Mouse (Mus musculus) MEL (cell line): Measurements from ENCODE around the gene Olfr95.

Source experiments
- CHD1 ChIP-seq: IDR thresholded peaks from 2 replicates; pipeline ENCODE4 v1.6.1; 2012; ENCODE audit warnings: low read depth, mild to moderate bottlenecking, inconsistent platforms, low read length, improper control_type of control experiment
- CTCF ChIP-seq, 3 experiments: IDR thresholded peaks in 2 of 3; conservative IDR thresholded peaks in 1 of 3; 2 replicates each; pipeline ENCODE4 v1.5.1; 2011 to 2012; ENCODE audit warnings: low read length in 3 of 3, low read depth in 2 of 3, mild to moderate bottlenecking in 2 of 3, improper control_type of control experiment in 1 of 3, inconsistent platforms in 1 of 3, mixed read lengths in 1 of 3, moderate library complexity in 1 of 3; ENCODE audit not compliant: control insufficient read depth in 1 of 3, insufficient read depth in 1 of 3, poor library complexity in 1 of 3, severe bottlenecking in 1 of 3
- EP300 ChIP-seq, 2 experiments: IDR thresholded peaks; 2 replicates each; pipeline ENCODE4 v1.6.1; 2011; ENCODE audit warnings: improper control_type of control experiment in 2 of 2, low read length in 2 of 2, low read depth in 1 of 2, mild to moderate bottlenecking in 1 of 2
- GABPA ChIP-seq: IDR thresholded peaks from 2 replicates; pipeline ENCODE4 v1.6.1; 2012; ENCODE audit warnings: low read depth, mild to moderate bottlenecking, inconsistent platforms, low read length, improper control_type of control experiment, moderate library complexity
- POLR2A ChIP-seq, 2 experiments: IDR thresholded peaks; 2 replicates each; pipeline ENCODE4 v1.6.1; 2011 to 2012; ENCODE audit warnings: low read length in 2 of 2, mild to moderate bottlenecking in 2 of 2, control low read depth in 1 of 2, improper control_type of control experiment in 1 of 2, low read depth in 1 of 2, moderate library complexity in 1 of 2; ENCODE audit not compliant: control insufficient read depth in 1 of 2, insufficient read depth in 1 of 2, poor library complexity in 1 of 2
- ZKSCAN1 ChIP-seq: IDR thresholded peaks from 2 replicates; pipeline ENCODE4 v1.6.1; 2012; ENCODE audit warnings: low read depth, mild to moderate bottlenecking, inconsistent platforms, low read length, improper control_type of control experiment, moderate library complexity

- TF ChIP-seq EP300 (IDR thresholded peaks at IDR 0.05; ENCODE audit: low read depth in 1 of 2, low read length in 2 of 2) (no peak), CTCF (IDR thresholded peaks at IDR 0.05 in 2 of 3, conservative IDR thresholded peaks at IDR 0.05 in 1 of 3; ENCODE audit: control insufficient read depth in 1 of 3, insufficient read depth in 1 of 3, low read depth in 2 of 3, low read length in 3 of 3, poor library complexity in 1 of 3, severe bottlenecking in 1 of 3) (no peak), POLR2A (IDR thresholded peaks at IDR 0.05; ENCODE audit: control insufficient read depth in 1 of 2, insufficient read depth in 1 of 2, low read depth in 1 of 2, low read length in 2 of 2, poor library complexity in 1 of 2) (no peak), ZKSCAN1 (peak; percentile 60; the same call in 1 of the 2 replicates), CHD1 (no peak), GABPA (no peak)
Observed at GRCm38 (mm10) chr17:37203917-37204236, 9.0 kb downstream of the Olfr95 start.
